Mouse (Mus musculus): ENCODE measurements at regions not wholly inside any gene's neighbourhood (a gene's known extent, or its start where the extent isn't known, plus 50 kb on each side); places are given as distances from the start of the nearest gene placed in this dataset.

DNA sequence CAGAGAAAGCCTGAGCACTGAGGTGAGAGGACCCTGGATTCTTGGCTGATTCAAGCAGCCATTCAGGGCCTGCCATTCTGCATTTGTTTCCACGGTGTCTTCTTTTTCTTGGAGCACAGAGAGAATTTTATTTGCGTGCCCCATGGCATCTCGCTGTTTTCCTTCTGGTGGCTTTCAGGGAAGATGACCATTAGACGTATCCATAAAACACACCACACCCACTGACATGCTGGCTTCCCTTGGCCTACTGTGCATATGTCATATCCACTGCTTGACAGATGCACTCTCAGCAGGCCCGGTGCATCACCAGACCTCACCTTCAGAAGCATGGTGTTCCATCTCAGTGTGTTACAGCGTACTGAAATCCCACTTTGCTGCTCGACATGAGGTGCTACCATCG lies 131.0 kb upstream of the Cnr1 start:
- DNase-seq (ENCODE audit: low read depth, low spot score): no peak

DNA sequence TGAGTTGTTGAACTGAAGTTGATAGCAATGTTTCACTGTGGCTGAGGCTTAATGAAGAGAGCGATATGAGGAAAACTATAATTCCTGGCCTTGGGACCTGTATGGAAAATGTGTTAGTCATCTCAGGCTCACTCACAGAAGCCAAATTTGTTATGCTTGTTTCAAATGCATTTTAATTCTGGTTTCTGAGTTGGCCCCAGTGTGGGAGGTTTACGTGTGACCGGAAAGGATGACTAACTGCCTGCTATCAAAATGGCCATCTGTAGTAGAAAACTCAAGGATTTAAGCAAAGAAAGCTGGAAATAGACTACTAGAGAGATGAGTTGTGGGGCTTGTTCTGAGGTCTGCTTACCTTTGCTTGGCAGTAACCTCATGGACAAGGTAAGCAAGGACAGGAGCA lies 128.9 kb upstream of the Cnr1 start:
- no peak for DNase-seq (ENCODE audit: low read depth, low spot score)

DNA sequence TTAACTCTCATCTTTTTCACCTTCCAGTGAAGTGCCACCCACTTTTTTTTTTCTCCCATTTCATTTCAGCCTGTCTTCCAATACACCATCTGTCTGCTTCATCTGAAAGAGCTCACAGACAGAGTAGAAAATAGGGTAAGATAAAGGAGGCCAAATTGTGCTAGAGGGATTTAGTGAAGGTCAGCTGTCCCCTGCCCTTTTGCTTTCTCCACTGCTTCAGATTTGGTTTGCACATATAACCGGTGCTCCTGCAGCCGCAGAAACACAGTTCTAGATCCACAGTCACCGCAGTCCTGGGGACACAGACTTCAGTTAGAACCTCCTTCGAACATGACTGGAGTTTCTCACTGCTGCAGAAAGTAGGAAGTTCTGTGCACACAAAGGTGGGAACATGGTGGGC lies 126.4 kb upstream of the Cnr1 start:
- DNase-seq (ENCODE audit: low read depth, low spot score): no peak

- DNase-seq (ENCODE audit: low read depth, low spot score): no peak
Observed at GRCm38 (mm10) chr4:33798654-33799053, 125.7 kb upstream of the Cnr1 start.

GRCm38 (mm10) chr4:33799110-33799509 lies 125.3 kb upstream of the Cnr1 start:
- DNase-seq (ENCODE audit: low read depth, low spot score): no peak

GRCm38 (mm10) chr4:33799831-33800230 lies 124.6 kb upstream of the Cnr1 start:
- no peak for DNase-seq (ENCODE audit: low read depth, low spot score)

GRCm38 (mm10) chr4:33812338-33812737 lies 112.1 kb upstream of the Cnr1 start:
- no peak for DNase-seq (ENCODE audit: low read depth, low spot score)

GRCm38 (mm10) chr4:33823850-33824249 lies 100.5 kb upstream of the Cnr1 start:
- no peak for DNase-seq (ENCODE audit: low read depth, low spot score)

GRCm38 (mm10) chr4:33833134-33833533 lies 91.3 kb upstream of the Cnr1 start:
- no peak for DNase-seq (ENCODE audit: low read depth, low spot score)

DNA sequence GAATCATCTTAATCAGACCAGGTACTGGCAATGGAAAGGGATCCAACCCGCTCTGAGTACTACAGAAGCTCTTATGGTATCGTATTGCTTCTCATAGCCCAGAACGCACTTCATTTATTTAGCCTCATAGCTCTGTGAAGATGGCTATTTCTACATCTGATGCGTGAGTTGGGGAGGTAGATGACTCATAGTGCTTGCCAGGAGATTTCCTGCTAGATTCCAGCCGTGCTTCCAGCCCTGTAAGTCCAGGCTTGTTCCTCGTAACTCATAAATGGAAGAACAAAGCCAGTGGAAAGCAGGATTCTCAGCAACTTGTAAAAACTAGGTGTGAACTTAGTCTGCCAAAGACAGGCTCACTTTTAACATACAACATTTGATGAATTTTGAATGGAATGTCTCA lies 86.0 kb upstream of the Cnr1 start:
- no peak for DNase-seq (ENCODE audit: low read depth, low spot score)

- DNase-seq (ENCODE audit: low read depth, low spot score): no peak
Observed at GRCm38 (mm10) chr4:33840119-33840518, 84.3 kb upstream of the Cnr1 start.

GRCm38 (mm10) chr4:33845611-33846395 lies 78.6 kb upstream of the Cnr1 start:
- no peak for DNase-seq (ENCODE audit: low read depth, low spot score)

DNA sequence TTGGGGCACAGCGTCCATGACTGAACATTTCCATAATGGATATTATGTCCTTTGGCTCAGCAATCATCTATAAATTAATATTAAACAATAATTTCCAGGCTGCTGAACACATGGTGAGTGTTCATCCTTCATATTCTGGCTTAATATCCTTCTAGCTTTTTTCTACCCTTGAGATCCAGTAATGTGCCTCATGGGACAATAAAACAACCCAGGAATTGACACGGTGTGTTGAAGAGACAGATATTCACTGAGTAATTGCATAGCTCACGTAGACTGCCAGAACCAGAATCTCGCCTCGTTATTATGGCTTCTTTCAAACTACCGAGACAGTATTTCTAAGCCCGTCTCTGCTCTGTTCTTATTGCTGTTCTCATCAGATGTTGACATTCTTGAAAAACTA lies 74.1 kb upstream of the Cnr1 start:
- no peak for DNase-seq (ENCODE audit: low read depth, low spot score)

DNA sequence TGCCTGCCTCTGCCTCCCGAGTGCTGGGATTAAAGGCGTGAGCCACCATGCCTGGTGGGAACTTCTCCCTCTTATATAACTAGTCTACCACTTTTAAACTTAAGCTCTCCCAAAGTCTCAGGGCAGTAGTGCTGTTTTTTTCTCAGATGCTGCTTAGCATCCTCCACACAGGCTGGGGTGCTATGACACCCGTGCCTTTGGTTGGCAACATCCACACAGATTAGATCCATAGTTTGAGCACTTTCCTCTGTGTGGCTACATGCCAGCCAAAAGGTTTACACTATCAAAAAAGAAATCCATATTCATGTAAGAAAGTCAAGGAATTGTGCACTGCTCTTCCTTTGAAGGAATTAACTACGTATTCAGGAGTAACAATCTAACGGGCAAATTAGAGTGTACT lies 72.1 kb upstream of the Cnr1 start:
- no peak for DNase-seq (ENCODE audit: low read depth, low spot score)

DNA sequence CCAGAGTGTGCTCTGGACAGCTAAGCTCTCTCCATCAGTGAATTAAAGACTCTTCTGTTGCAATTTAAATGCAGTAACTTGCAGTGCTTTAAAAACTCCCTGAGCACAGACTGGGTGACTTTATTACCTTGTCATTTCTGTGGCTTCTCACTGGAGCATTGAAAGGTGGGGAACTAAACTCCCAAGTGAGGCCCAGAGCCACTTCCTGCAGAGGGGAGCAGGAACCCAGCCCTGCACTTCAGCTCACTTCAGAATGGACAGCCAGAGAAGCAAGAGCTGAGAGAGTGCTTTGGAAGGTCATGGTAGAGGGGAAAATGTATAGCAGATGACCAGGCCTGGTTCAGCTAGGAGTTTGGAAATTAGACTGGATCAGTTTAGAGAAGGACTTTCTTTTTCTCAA lies 69.3 kb upstream of the Cnr1 start:
- DNase-seq (ENCODE audit: low read depth, low spot score): no peak

GRCm38 (mm10) chr4:33867126-33867525 lies 57.3 kb upstream of the Cnr1 start:
- DNase-seq (ENCODE audit: low read depth, low spot score): peak; percentile 10

DNA sequence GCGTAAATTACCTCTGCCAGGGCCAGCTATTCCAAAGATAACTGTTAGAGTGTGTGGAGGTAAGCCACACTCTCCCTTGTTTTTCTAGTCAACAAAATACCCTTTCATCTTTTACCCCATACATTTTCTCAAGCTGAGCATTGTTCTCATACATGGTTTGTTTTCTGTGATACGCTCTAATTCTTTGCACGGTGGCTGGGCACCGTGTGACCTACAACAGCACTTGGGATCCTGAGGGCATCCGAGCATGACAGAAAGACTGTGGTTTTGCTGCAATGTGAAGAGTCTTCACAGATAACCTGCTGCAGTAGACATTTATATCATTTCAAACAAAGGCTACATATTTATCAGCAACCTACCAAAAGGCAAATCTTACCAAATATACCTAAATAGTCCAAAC lies 55.1 kb upstream of the Cnr1 start:
- DNase-seq (ENCODE audit: low read depth, low spot score): no peak

All from CD4-positive, CD25-positive, alpha-beta regulatory T cell, adult 2 months (primary cell).